Mouse (Mus musculus) embryo, embryonic 10.5 days (tissue): Measurements from ENCODE around the gene Brinp2.

Experiments
- DNase-seq: peaks from one replicate; pipeline ENCODE4 v3.0.0-alpha.2; 2015; ENCODE audit warnings: low spot score

The Brinp2 gene

DNA sequence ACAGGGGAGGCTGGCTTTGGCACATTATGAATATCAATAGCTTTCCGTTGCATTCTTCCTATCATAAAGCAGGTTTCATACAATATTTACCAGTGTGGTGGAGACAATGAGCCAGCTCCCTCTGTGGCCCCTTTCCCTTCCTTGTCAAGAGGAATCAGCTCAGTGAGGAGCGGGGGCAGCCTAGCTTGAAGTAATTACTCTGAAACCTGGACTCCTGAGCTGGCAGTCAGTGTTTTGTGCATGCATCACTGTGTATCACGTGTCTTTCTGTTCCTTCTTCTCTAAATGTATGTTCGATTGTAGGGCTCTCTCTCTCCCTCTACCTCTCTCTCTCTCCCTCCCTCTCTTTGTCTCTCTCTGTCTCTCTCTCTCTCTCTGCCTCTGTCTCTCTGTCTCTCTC lies 135.1 kb downstream of the Brinp2 start:
- DNase-seq = peak; percentile 31

GRCm38 (mm10) chr1:158220148-158220547 lies 136.0 kb downstream of the Brinp2 start:
- DNase-seq = no peak

DNA sequence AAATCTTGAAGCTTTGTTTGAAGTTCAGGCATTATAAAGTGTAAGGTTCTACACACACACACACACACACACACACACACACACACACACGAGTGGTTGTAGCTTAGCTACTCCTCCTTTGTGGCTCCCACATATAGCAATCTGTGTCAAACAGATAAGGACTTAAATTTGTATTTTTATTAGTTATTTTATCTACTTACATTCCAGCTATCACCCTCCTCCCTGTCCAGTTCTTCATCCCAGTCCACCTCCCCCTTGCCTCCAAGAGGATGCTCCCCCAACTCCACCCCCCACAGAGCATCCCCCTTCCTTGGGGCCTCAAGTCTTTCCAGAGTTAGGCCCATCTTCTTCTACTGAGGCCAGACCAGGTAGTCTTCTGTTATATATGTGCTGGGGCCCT lies 137.4 kb downstream of the Brinp2 start:
- DNase-seq = no peak

DNA sequence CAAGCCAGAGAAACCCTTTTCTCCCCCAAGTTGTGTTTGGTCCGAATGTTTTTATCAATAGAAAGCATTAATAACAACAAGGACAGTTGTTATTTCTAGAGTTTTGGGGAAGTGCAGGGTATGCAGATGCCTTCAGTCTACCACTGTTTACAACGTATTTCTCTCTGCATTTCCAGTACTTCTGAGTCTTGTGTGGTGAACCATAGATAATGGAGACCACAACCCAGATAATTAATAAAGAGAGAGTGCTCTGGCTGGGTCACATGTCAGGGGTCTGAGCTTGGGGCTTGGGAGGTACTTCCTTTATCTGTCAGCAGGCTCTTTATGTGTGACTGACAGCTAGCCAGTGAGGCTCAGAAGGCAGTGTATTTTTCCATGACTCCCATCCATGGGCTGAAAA lies 137.8 kb downstream of the Brinp2 start:
- no peak for DNase-seq

DNA sequence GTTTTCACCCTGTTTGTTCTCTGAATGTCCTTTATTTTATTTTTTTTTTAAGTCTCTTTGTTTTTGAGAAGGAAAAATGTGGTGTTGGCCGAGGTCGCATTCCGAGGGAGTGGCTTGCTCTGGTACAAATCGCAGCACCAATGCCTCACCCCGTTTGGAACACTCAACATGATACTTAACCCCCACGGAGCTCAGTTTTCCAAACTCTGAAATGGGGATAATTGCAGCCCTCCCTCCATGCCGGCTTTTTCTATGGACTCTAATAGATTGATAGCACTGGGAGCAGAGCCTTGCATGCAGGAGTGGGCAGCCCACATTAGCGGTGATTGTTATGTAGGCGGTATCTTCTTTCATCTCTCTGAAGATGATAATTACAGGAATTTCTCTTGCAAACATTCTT lies 140.5 kb downstream of the Brinp2 start:
- no peak for DNase-seq

- DNase-seq = peak; percentile 59
These were observed 141.4 kb downstream of the Brinp2 start for GRCm38 (mm10) chr1:158214743-158215142.

- no peak for DNase-seq
These were observed 142.4 kb downstream of the Brinp2 start for GRCm38 (mm10) chr1:158213736-158214135.

DNA sequence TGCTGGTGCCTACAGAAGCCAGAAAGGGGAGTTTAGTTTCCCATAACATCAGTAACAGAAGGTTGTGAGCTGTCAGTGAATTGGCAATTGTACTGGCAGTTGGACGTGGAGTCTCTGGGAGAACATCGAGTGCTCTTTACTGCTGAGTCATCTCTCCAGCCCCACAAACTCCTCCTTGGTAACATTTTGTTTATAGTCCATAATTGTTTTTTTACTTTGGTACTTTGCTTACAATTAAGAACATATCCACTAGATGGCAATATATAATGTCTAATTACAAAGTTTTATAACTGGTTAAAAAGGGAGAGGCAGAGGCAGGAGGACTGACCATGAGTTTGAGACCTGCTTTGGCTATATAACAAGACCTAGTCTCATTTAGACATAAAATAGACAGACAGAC lies 148.5 kb downstream of the Brinp2 start:
- DNase-seq = no peak

GRCm38 (mm10) chr1:158202932-158203331 lies 153.2 kb downstream of the Brinp2 start:
- no peak for DNase-seq
